Mouse (Mus musculus): ENCODE measurements around the gene Esrrg. TPM values are rescaled to one million over a fixed set of nuclear protein-coding genes. Genes with fewer than 3 reads are reported as not detected.
A peak's percentile ranks its signal among the peaks of the same experiment; 100 is the strongest.

Esrrg gene
- polyA plus RNA-seq, 1 experiment from 2014 or later: 34.2 TPM

DNA sequence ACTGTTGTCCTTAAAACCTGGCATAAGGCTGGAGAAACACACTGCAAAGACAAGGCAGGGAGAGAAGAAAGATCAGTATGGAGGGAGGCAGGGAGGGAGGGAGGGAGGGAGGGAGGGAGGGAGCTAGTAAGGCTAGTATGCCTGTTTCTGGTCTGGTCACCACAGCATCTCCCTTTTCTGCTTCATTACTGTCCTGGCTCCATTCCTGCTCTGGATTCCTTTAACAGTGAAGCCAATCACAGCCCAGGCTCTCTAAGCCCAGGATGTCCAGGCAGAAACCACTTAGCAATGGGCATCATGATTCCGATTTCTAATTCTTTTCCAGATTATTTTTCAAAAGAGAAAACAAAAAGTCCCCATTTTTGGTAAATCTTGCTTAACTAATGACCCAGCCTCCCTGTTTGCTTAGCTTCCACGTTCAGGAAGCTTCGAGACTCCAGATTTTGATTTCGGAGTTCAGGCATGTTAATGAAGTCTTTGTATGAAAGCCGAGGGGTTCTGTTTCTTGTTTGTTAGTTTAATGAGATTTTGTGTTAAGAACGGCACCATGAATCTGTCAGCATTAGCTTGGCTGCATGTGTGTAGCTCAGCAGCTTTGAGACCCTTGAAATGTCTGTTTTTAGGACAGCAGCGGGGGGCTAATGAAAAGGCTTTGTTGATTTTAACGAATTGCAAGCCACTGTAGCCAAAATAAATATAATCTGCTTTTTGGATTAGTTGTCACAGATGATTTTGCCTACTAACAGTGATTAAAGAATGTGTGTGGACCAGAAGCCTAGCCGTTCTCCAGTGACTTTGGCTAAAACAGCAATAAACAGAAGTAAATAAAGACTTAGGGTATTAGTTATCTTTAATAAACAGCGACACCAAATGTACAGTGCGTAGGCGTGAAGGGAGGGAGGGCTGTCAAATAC is 199.1 kb downstream of the Esrrg start:
- H3K9me3 ChIP-seq (replicated peaks; ENCODE audit: control insufficient read depth, low read length): no peaks in the 10 kb centered on the region
- H3K36me3 ChIP-seq (ENCODE audit: control insufficient read depth, insufficient read depth, low read length): no peaks in the 10 kb centered on the region
- ATAC-seq (replicated peaks; ENCODE audit: insufficient number of reproducible peaks, low FRiP score, low TSS enrichment): no peak
- H3K27ac ChIP-seq (ENCODE audit: low read depth, low read length): no peak overlapping the region
- no peaks in the 10 kb centered on the region for H3K27me3 ChIP-seq (ENCODE audit: control insufficient read depth, insufficient read depth, low read length)
- H3K9ac ChIP-seq (ENCODE audit: low read depth, low read length): no peak overlapping the region
- no peak overlapping the region for H3K4me2 ChIP-seq
- peaks cover 15% of the 10 kb centered on the region for H3K4me1 ChIP-seq (ENCODE audit: control insufficient read depth, insufficient read depth, low read length)
- no peak overlapping the region for H3K4me3 ChIP-seq (ENCODE audit: low read depth, low read length)
- 61% methylated on average over 12 of the region's 12 CpGs for WGBS (ENCODE audit: insufficient replicate concordance)

DNA sequence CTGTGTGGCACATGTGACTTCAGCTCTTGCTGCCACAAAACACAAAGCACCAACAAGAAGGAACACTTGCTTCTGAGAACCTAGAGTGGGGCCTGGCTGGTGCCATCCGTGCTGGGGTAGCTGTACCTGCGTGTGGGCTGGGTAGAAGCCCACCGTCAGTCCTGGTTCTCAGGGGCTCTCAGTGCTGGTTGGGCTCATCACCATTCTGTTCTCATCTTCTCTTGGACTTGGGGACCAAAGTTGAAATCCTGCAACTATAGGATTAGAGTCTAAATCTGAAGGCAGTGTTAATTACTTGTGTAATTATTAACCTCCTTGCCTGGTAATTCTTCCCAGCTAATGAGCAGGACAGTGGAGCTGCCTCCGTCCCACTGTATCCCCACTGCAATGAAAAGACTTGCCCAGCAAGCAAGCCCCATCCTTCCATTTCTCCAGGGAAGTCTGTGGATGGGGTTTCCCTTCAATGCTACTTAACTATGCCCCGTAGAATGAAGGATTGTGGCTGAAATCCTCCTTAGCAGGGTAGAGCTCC is 199.9 kb downstream of the Esrrg start:
- no peak overlapping the region for H3K9ac ChIP-seq (ENCODE audit: low read depth, low read length)
- 87% methylated on average over 5 of the region's 5 CpGs for WGBS (ENCODE audit: insufficient replicate concordance)
- no peak overlapping the region for H3K4me3 ChIP-seq (ENCODE audit: low read depth, low read length)
- H3K9me3 ChIP-seq (replicated peaks; ENCODE audit: control insufficient read depth, low read length): no peaks in the 10 kb centered on the region
- no peak overlapping the region for H3K27ac ChIP-seq (ENCODE audit: low read depth, low read length)
- H3K4me2 ChIP-seq: no peak overlapping the region
- H3K4me1 ChIP-seq (ENCODE audit: control insufficient read depth, insufficient read depth, low read length): peaks cover 11% of the 10 kb centered on the region
- no peaks in the 10 kb centered on the region for H3K27me3 ChIP-seq (ENCODE audit: control insufficient read depth, insufficient read depth, low read length)
- no peak for ATAC-seq (replicated peaks; ENCODE audit: insufficient number of reproducible peaks, low FRiP score, low TSS enrichment)
- no peaks in the 10 kb centered on the region for H3K36me3 ChIP-seq (ENCODE audit: control insufficient read depth, insufficient read depth, low read length)

DNA sequence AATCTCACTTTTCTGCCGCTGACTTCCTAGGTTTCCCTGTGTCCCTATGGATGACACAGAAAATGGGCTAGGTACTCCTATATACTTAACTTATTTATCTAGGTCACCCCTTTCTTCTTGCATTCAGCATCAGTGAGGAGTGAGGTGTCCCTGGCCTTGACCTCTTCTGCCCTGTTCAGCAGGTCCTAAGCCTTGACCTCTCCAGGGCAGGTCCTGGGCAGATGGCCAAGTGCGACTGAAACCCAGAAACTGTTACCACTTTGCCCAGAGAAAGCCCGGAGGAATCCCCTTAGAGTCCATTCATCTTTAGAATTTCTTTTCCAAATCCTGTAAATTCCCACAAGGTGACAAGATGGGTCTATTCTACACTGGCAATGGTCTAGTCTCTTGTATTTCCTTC is 201.0 kb downstream of the Esrrg start:
- no peak overlapping the region for H3K27ac ChIP-seq (ENCODE audit: low read depth, low read length)
- H3K36me3 ChIP-seq (ENCODE audit: control insufficient read depth, insufficient read depth, low read length): no peaks in the 10 kb centered on the region
- 81% methylated on average over 3 of the region's 3 CpGs for WGBS (ENCODE audit: insufficient replicate concordance)

DNA sequence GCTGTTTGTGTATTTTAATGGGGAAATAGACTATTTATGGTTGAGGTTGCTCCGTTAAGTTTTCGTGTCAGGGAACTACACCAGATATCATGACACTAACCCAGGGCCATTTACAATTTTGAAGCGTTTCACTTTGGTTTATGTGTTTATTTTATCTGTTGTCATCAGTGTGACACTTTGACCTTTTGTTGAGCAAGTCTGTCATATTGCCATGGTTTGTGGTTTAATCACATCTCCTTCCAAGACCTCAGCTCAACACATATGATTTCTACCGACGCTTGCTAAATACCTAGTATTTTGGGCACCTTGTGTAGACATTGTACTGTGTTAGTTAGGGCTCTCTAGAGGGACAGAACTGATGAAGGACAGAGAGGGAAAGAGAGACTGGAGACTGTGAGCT is 210.8 kb downstream of the Esrrg start:
- Histone ChIP-seq H3K9ac (ENCODE audit: low read depth, low read length) (no peak overlapping the region), H3K27me3 (ENCODE audit: control insufficient read depth, insufficient read depth, low read length) (no peaks in the 10 kb centered on the region), H3K27ac (ENCODE audit: low read depth, low read length) (no peak overlapping the region), H3K4me2 (no peak overlapping the region), H3K36me3 (ENCODE audit: control insufficient read depth, insufficient read depth, low read length) (no peaks in the 10 kb centered on the region), H3K4me3 (ENCODE audit: low read depth, low read length) (no peak overlapping the region), H3K9me3 (replicated peaks; ENCODE audit: control insufficient read depth, low read length) (no peaks in the 10 kb centered on the region), H3K4me1 (ENCODE audit: control insufficient read depth, insufficient read depth, low read length) (peaks cover 4% of the 10 kb centered on the region; the same call in 1 of the 2 replicates)
- WGBS (ENCODE audit: insufficient replicate concordance): 92% methylated on average over 5 of the region's 5 CpGs
- no peak for ATAC-seq (replicated peaks; ENCODE audit: insufficient number of reproducible peaks, low FRiP score, low TSS enrichment)

More for the DNA sequence above, 201.0 kb downstream of the Esrrg start:
- Histone ChIP-seq H3K9me3 (replicated peaks; ENCODE audit: control insufficient read depth, low read length) (no peaks in the 10 kb centered on the region), H3K4me3 (ENCODE audit: low read depth, low read length) (no peak overlapping the region), H3K4me2 (no peak overlapping the region), H3K9ac (ENCODE audit: low read depth, low read length) (no peak overlapping the region), H3K4me1 (ENCODE audit: control insufficient read depth, insufficient read depth, low read length) (peaks cover 5% of the 10 kb centered on the region), H3K27me3 (ENCODE audit: control insufficient read depth, insufficient read depth, low read length) (no peaks in the 10 kb centered on the region)
- ATAC-seq (replicated peaks; ENCODE audit: insufficient number of reproducible peaks, low FRiP score, low TSS enrichment): no peak

DNA sequence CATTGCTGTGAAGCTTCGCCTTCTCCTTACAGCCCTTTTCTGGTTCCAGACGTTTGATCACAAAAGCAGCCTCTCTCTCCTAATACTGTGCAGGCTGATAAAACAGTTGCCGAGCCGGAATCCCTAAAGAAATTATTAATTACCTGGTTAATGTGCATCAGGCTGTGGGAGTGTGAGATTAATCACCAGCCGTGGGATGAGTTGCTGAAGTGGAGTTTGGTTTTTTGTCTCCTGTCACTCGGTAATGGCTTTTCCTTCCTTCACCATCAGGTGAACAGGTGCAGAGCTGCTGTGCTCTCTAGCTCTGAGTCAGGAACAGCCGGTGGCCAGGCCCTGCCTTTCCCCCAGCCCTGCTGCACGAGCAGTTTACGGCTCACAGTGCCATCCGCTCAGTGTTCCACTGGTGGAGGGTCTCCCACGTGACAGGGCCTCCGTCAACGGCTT is 212.8 kb downstream of the Esrrg start:
- no peak for ATAC-seq (replicated peaks; ENCODE audit: insufficient number of reproducible peaks, low FRiP score, low TSS enrichment)
- Histone ChIP-seq H3K4me1 (ENCODE audit: control insufficient read depth, insufficient read depth, low read length) (peaks cover 9% of the 10 kb centered on the region), H3K9ac (ENCODE audit: low read depth, low read length) (no peak overlapping the region), H3K27ac (ENCODE audit: low read depth, low read length) (no peak overlapping the region), H3K9me3 (replicated peaks; ENCODE audit: control insufficient read depth, low read length) (no peaks in the 10 kb centered on the region), H3K27me3 (ENCODE audit: control insufficient read depth, insufficient read depth, low read length) (no peaks in the 10 kb centered on the region), H3K36me3 (ENCODE audit: control insufficient read depth, insufficient read depth, low read length) (no peaks in the 10 kb centered on the region), H3K4me2 (no peak overlapping the region), H3K4me3 (ENCODE audit: low read depth, low read length) (no peak overlapping the region)
- WGBS (ENCODE audit: insufficient replicate concordance): 71% methylated on average over 13 of the region's 13 CpGs

DNA sequence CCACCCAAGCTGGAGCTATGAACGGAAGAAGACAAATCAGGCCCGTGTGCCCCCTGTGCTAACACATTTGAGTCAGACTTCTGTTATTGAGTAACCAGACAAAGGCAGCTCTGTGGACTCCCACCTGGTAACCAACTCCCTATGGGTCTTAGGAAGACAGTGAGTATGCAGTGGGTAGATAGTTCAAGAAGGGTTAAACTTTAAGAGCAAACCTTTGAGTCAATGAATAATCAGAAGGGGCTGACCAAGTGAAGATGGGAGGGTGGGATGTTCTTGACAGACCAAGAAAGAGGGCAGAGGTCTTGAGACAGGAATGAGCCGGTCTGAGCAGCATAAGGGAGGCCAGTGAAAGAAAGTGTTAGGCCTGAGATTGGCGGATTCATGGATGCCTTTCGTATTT is 214.8 kb downstream of the Esrrg start:
- no peak overlapping the region for H3K4me3 ChIP-seq (ENCODE audit: low read depth, low read length)
- H3K4me1 ChIP-seq (ENCODE audit: control insufficient read depth, insufficient read depth, low read length): peaks cover 14% of the 10 kb centered on the region
- H3K4me2 ChIP-seq: no peak overlapping the region
- 74% methylated on average over 5 of the region's 5 CpGs for WGBS (ENCODE audit: insufficient replicate concordance)
- no peaks in the 10 kb centered on the region for H3K9me3 ChIP-seq (replicated peaks; ENCODE audit: control insufficient read depth, low read length)
- no peak overlapping the region for H3K9ac ChIP-seq (ENCODE audit: low read depth, low read length)
- no peaks in the 10 kb centered on the region for H3K27me3 ChIP-seq (ENCODE audit: control insufficient read depth, insufficient read depth, low read length)
- no peak for ATAC-seq (replicated peaks; ENCODE audit: insufficient number of reproducible peaks, low FRiP score, low TSS enrichment)
- no peaks in the 10 kb centered on the region for H3K36me3 ChIP-seq (ENCODE audit: control insufficient read depth, insufficient read depth, low read length)
- no peak overlapping the region for H3K27ac ChIP-seq (ENCODE audit: low read depth, low read length)

DNA sequence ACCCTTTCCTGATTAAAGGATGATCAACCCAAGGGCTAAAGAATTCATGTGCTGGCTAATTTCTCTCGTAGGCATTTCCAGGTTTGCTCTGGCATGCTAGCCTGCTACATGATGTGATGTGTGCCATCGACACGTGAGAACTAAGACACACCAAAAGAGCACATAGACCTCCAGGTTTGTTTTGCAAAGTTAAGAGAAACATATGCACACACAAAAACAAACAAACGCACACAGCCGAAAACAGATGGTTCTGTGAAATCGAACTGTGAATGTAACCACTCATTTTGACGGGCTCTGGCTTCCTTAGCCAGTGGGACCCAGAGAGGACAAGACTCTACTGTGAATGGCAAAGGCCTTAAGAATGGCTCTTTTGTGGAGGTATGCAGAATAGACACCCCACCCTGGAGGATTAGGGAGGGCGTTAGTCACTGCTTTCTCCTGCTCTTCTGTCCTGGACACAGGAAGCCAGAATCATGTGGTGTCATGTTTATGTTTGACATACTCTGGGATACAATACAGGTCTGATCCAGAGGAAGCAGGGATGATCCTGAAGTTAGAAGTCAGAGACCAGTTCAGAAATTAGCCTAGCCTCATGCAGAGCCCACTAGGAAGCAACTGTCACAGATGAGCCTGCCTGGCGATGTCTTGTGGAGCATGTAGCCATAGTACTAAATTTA is 217.0 kb downstream of the Esrrg start:
- H3K27ac ChIP-seq (ENCODE audit: low read depth, low read length): peak overlapping the region; percentile 29; the same call in 1 of the 2 replicates
- no peak overlapping the region for H3K4me3 ChIP-seq (ENCODE audit: low read depth, low read length)
- no peaks in the 10 kb centered on the region for H3K27me3 ChIP-seq (ENCODE audit: control insufficient read depth, insufficient read depth, low read length)
- no peaks in the 10 kb centered on the region for H3K36me3 ChIP-seq (ENCODE audit: control insufficient read depth, insufficient read depth, low read length)
- WGBS (ENCODE audit: insufficient replicate concordance): 79% methylated on average over 9 of the region's 9 CpGs
- no peak for ATAC-seq (replicated peaks; ENCODE audit: insufficient number of reproducible peaks, low FRiP score, low TSS enrichment)
- H3K9me3 ChIP-seq (replicated peaks; ENCODE audit: control insufficient read depth, low read length): no peaks in the 10 kb centered on the region
- H3K4me1 ChIP-seq (ENCODE audit: control insufficient read depth, insufficient read depth, low read length): peaks cover 14% of the 10 kb centered on the region
- H3K4me2 ChIP-seq: no peak overlapping the region
- no peak overlapping the region for H3K9ac ChIP-seq (ENCODE audit: low read depth, low read length)

DNA sequence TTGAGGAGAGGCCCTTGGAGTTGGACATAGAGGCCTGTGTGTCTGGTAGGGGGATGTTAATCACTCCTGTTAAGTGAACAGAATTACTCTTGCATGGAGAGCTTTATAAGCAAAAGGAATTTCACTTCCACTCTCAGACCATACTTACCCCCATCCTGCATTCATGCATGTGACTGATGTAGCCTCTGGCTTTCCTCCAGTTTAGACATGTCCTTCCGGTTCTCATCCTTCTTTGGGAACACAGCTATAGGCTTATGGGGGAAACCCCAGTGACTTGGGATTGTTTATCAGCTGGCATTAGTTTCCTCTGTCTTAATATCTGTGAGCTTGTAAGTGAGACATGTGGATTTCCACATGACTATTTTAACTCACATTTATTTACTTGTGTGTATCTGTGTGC is 217.5 kb downstream of the Esrrg start:
- H3K4me3 ChIP-seq (ENCODE audit: low read depth, low read length): no peak overlapping the region
- no peak for ATAC-seq (replicated peaks; ENCODE audit: insufficient number of reproducible peaks, low FRiP score, low TSS enrichment)
- no peaks in the 10 kb centered on the region for H3K9me3 ChIP-seq (replicated peaks; ENCODE audit: control insufficient read depth, low read length)
- H3K36me3 ChIP-seq (ENCODE audit: control insufficient read depth, insufficient read depth, low read length): no peaks in the 10 kb centered on the region
- H3K9ac ChIP-seq (ENCODE audit: low read depth, low read length): no peak overlapping the region
- whole genome bisulfite sequencing (ENCODE audit: insufficient replicate concordance): 52% methylated on average over 1 of the region's 1 CpGs
- H3K27me3 ChIP-seq (ENCODE audit: control insufficient read depth, insufficient read depth, low read length): no peaks in the 10 kb centered on the region
- no peak overlapping the region for H3K27ac ChIP-seq (ENCODE audit: low read depth, low read length)
- H3K4me2 ChIP-seq: no peak overlapping the region
- H3K4me1 ChIP-seq (ENCODE audit: control insufficient read depth, insufficient read depth, low read length): peaks cover 14% of the 10 kb centered on the region

Data from heart, embryonic 11.5 days (tissue).